Mouse (Mus musculus) WW6 (cell line): ENCODE measurements around the gene Top1.
A peak's percentile ranks its signal among the peaks of the same experiment; 100 is the strongest.

Experiments used
- DNase-seq: peaks from one replicate; pipeline ENCODE4 v3.0.0-alpha.2; 2013; ENCODE audit warnings: low read depth, low spot score

Top1 gene

GRCm38 (mm10) chr2:160645614-160646137 is at the start of gene Top1:
TSS of gene Top1 (plus strand) at chr2:160645888.
- DNase-seq = peak; percentile 95

GRCm38 (mm10) chr2:160597582-160598281 is 48.0 kb upstream of the Top1 start:
- DNase-seq = peak; percentile 38

- no peak for DNase-seq
These were observed 43.9 kb upstream of the Top1 start for GRCm38 (mm10) chr2:160601805-160602204.

DNA sequence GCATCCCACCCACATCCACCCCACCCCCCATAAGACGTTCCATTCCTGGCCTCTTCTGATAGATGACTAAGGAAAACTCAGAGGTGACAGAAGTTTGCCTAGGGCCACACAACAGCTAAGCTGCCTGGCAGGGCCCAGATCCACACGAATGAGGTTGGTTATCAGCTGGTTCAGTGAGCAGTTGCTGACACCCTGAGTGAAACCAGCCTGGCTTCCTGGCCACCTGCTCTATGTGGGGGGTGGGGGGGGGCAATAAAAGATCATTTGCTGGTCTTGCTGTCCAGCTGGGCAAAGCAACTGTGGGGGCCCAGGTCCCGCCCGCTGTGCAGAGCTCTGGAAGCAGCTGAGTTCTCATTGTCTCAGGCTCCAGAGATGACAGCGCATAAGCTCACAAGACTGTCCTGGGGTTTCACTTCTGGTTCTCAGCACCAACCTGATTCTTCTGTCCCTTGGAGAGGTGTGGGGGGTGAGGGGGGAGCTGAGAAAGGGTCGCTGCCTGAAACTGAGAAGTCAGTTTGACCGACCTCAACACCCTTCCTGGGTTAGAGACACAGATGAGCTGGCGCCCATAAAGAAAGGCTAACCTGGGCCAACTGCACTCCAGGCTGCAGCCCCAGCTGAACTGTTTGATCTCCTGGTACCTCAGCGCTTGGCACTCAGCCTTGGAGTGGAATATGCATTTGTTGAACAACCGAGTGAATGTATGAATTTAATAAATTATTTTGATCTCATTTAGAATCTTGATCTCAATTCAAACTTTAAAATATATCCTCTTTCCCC is 42.3 kb upstream of the Top1 start:
- DNase-seq = no peak

GRCm38 (mm10) chr2:160610012-160610411 is 35.7 kb upstream of the Top1 start:
- DNase-seq = no peak

- DNase-seq = no peak
These were observed 32.3 kb upstream of the Top1 start for GRCm38 (mm10) chr2:160613186-160613919.

GRCm38 (mm10) chr2:160617741-160618140 is 27.9 kb upstream of the Top1 start:
- DNase-seq = no peak

DNA sequence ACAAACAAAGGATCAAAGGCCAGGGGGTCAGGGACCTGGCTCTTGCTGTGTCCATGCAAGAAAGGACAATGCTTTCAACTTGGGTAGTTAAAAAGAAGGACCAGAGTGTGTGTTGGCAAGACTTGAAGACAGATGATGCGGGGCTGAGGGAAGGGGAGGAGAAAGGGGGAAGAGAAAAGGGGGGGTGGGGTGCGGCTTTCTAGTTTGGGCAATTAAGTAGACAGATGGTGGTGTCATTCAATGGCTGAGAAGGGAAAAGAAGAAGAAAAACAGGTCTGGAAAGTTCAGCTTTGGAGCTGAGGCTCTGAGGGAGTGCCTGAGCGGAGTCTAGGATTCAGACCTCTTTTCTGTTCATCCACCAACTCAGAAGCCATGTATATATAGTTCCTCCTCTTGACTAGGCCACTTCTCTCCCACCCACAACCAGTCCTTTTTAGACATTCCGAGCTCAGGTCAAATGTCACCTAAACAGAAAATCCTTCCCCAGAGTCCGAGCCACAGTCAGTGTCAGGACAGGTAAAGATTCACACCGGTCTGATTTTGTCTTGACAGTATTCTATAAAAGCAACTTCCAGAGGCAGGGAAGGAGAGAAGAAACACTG is 27.0 kb upstream of the Top1 start:
- DNase-seq = no peak

DNA sequence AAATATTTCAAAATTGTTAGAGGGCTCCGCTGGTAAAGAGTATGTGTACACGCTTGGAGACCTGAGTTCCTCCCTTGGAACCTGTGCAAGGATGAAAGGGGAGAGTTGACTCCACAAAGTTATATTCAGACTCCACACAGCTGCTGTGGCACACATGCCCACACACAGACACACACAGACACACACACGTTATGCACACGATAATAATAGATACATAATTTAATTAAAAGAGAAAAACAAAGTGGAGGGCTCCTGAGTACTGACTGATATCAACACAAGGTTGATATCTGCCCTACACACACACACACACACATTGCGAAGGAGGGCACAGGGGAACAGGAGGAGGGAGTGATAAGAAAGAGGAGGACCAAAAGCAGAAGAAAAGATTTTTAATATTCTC is 26.4 kb upstream of the Top1 start:
- DNase-seq = no peak

DNA sequence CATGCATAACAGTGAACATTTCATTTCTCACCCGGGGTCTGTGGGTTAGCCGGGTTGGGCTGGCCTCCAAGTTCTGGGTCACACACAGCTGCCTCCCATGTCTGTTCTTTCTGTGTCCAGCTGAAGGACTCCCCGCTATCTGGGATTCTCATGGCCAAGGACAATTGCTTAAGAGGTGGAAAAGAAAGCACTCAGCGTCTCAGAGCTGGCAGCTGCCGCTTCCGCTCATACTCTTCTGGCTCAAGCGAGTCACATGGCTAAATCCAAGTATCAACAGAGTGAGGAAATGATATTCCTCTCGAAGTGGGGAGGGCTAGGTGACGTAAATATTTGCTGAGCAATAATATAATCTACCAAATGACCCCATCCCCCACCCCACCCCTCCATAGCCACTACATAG is 25.9 kb upstream of the Top1 start:
- no peak for DNase-seq

DNA sequence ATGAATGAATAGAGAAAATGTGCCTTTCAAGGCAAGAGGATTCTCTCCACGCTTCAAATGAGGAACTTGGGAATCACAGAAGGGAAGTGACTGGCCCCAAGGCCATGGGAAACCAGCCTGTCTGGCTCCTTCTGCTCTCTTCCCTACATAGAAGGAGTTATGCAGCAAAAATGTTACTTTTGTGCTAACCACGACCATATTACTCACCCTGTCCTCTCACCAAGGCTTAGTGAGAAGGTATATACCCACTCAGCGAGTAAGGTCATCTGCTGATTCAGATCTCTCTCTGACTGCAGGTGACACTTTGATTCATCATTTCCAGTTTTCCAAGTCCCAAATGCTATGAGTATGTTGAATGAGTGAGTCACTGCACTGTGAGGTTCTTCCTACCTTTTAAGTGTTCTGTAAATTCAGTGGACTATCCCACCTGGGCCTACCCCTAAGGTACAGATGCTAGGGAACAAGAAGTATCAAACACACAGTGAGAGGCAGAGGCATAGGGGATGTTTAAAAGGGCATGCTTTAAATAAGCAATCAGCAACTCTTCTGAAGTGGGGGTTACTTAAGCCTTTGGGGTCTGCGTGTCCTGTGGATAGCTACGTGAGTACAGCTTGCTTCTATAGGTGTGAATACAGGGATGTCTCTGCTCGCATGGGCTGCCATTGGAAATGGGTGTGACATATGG is 25.3 kb upstream of the Top1 start:
- DNase-seq = no peak

DNA sequence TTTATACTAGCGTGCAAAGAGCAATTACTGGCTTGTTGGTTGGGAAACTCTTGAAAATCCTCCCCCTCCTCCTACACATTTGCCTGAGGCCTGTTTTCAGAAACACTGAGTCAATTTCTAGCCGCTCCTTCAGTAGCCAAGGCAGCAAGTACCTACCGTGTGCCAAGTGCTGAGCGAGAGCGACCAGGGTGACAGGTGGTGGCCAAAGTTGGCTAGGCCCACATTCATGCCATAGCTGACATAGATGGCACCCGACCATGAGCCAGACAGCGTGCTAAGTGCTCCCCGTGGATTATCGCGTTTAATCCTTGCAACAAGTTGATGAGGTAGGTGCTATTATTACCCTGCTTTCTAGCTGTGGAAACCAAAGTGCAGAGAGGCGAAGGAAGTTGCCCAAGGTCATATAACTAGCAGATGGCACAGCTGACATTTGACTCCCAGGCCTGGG is 24.7 kb upstream of the Top1 start:
- DNase-seq = no peak

DNA sequence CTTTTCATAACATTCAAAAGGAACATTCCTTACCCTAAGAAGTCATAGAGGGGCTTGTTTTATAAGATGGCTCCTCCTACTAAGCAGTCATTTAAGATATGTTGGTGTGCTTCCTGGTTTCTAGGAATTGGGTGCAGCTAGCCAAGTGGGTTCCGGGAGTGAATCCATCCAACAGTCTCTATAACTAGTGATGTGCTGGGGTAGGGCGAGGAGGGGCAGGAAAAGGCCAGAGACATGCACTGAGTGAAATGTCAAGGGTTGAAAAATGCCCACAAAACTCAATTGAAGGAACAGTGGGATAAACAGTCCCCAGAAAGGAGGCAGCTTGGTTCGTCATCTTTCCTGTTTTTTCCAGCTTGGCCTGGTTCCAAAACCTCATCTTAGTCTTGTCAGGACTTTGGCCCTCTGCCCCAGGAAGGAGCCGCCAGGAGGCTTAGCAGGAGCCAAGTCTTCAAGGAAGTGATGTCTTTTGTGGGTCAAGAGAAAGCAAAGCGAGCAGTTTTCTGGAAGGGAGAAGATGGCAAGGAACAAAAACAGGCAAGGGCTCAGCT is 24.0 kb upstream of the Top1 start:
- DNase-seq = no peak

GRCm38 (mm10) chr2:160622646-160623045 is 23.0 kb upstream of the Top1 start:
- DNase-seq = no peak

- DNase-seq = no peak
These were observed 21.9 kb upstream of the Top1 start for GRCm38 (mm10) chr2:160623745-160624144.

- no peak for DNase-seq
These were observed 18.3 kb upstream of the Top1 start for GRCm38 (mm10) chr2:160627207-160628025.

DNA sequence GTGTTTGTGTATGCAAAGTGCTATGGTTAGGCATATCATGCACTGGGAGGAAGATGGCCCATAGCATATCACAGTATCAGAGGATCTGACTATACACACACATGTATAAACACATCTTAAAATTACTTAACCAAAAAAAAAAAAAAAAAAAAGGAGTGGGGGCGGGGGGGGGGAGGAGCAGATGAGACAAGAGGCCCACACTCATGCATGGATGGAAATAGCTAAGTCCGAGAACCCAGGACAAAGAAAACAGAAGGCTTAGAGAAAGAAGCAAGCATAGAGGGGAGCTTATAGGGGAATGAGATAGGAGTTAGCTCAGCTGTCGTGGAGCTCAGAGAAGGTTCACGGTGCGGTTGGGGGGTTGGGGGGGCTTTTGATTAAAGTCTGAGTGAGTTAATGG is 17.6 kb upstream of the Top1 start:
- DNase-seq = no peak

- DNase-seq = no peak
These were observed 16.8 kb upstream of the Top1 start for GRCm38 (mm10) chr2:160628666-160629527.

DNA sequence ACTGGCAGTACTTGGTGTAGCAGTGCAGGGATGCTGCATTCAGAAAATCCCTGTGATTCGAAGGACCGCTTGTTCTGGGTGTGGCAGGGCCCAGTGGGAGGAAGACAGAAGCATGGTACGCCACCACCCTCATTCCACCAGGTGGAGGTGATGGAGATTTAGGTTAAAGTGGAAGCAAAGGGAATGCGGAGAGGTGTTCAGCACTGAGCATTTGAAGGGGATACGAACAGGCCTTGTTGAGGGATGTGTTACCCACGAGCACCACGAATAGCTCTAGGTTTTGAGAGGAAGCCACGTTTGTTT is 16.2 kb upstream of the Top1 start:
- no peak for DNase-seq
